Mouse (Mus musculus) c-Kit-positive CD71-negative TER-119-negative erythroid progenitor cells, embryonic 14.5 days (primary cell): Measurements from ENCODE around the gene Nln.

Experiments
- DNase-seq: peaks from one replicate; pipeline ENCODE4 v3.0.0-alpha.2; 2013; ENCODE audit warnings: low read depth

The Nln gene

DNA sequence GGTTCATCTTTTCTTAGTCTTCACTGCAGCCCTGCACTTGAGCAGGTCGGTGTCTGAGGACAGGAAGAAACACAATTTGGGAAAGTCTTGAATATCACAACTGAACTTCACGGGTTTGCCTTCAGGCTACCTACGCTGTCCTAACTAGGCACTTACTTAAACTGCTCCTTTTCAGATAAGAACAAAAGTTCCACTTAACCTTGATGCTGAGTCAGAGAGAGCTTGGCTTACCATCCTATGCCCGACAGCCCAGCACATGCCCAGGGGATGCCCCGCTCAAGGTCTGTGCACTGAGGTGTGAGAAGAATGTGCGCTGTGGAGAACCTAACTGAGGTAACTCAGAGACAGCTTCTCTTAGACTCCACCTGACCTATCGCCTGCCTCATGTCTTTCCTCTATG lies 67.9 kb downstream of the Nln start:
- no peak for DNase-seq

DNA sequence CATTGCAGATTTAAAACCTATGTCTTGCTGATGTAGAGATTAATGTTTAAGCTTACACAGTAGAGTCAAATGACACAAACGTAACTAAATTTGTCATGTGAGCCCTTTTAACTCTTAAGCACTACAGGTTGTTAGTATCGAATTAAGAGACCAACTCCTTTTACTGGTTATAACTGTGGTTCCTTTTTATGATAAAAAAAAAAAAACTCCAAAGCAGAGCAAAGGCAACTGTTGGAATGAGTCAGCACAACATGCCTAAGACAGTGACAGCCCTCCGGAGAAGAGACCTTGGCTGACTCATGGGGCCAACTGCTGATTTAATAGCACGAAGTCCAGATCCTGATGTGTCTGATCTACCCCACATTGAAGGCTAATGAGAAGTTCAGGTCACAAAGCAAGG lies 68.5 kb downstream of the Nln start:
- peak; percentile 49 for DNase-seq

GRCm38 (mm10) chr13:104039861-104040260 lies 69.6 kb downstream of the Nln start:
- no peak for DNase-seq

GRCm38 (mm10) chr13:104038891-104039290 lies 70.5 kb downstream of the Nln start:
- no peak for DNase-seq

GRCm38 (mm10) chr13:104038358-104038757 lies 71.1 kb downstream of the Nln start:
- DNase-seq: no peak

DNA sequence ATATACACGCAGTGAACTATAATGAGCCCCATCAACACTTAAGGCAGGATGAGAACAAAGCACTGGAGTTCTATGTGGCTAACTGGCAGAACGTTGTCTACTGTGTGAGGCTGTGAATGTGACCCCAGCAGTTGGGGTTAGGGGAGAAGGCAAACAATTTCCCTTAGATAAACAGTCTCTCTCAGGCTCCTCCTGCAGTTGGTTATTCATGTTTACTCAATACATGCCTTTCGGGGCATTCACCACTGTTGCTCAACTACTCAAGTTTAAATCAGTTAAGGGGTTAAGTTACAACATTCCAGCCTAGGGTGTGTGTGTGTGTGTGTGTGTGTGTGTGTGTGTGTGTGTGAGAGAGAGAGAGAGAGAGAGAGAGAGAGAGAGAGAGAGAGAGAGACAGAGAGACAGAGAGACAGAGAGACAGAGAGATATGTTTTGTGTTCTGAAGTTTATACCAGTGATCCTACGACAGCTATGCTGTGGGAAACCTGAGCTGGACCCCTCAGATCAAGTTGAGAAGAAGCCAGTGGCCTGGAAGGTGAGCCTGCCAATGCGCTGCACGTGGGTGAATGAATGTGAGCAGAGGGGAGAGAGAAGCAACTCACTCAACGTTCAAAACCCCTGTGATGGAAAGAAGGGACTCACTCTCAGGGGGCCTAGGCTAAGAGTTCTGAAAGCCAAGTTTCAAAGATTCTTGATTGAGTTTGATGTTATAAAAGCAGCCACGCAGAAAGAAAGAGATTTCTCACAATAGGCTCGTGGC lies 71.7 kb downstream of the Nln start:
- no peak for DNase-seq

DNA sequence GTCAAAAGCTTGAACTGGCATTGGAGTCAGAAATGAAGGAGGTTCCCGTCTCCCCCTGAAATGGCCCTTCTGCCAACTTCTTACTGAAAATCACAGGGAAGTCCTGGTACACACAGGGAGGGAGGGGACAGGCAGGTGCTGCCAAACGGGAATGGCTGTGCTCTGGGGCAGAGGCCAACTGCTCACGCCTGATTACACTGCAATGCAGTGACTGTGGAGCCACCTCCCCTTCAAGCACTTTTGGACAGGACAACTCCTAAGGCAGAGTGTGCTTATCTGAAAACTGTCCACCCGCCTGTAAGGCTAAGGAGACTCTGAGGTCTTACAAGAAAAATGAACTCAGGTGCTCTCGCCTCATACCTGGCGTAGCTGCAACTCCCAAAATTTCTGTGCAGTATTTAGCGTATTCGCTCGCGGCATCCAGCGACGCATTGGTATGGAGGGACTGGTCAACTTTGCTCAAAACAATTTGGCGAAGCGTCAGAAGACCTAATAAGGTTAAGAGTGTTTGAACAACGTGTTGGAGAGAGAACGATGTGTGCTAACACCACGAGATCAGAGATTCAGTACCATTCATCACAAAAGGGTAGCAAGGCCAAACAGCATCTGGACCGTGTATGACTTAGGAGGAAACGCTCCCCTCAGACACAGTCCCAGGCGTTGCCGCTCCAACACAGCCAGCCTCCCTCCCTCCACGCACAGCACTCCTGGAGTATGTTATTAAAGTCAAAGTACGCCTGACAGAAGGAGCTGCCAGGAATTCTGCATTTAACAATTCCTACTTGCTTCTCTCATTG lies 72.7 kb downstream of the Nln start:
- DNase-seq: no peak

GRCm38 (mm10) chr13:104035651-104036050 lies 73.8 kb downstream of the Nln start:
- DNase-seq: no peak

DNA sequence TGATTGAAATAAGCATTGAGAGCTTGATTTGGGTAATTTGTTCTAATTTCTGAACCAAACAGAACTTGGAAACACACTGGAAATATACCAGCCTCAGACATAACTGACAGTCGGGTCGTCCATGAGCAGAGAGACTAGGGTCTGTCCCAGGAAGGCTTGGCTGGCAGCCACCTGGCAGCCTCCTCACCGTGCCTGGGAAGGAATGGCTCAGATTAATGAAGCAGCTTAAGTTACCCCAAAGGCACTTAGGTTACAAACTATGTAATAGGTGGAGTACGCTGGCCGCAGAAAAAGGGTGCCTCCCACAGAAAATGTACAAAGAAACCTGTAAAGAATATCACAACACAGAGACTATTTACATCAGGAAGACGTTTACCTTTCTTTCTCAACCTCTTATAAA lies 74.6 kb downstream of the Nln start:
- DNase-seq: no peak

DNA sequence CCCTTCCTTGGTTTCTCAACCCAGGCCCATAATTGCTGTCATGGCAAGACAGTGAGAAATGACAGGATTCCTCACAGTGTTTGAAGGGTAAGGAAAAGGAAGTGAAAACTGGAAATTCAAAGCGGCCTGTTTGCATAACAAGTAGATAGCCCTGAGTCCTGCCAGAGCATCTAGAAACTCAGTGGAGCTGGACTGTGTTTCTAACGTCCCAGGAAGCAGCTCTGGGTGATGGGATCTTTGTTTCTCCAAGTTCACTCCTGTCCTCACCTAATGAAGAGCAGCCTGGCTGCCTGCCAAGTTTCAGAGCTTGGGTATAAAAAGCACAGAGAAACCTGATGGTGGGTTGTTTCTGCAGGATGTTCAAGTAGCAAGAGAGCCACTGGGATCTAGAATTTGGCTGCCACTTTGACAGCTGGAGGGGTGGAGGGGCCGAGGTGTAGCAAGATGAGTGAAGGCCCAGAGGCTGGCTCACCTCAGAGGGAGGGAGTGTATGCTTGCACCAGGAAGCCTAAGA lies 76.7 kb downstream of the Nln start:
- DNase-seq: no peak

DNA sequence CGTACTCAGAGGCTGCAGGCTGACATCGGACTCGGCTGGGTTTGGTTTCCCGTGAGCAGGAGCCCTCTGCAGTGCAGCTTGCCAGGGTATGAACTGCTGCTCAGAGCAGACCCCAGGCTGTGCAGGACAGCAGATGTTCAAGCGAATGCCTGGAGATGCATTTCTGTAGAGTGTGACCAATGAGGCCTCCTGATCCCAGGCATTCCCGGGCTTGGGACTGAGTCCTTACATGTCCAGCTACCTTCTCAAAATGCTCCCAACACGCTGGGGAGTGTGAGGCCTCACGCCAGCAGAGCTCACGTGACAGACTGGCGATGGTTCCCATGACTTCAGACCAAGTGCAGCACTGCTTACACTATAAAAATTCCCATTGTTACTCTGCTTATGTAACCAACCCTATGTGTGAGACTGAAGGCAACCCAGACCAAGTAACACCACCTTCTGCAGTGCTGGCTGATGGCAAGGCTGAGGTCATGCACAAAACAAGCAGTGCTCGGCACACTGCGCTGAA lies 77.5 kb downstream of the Nln start:
- DNase-seq: no peak

DNA sequence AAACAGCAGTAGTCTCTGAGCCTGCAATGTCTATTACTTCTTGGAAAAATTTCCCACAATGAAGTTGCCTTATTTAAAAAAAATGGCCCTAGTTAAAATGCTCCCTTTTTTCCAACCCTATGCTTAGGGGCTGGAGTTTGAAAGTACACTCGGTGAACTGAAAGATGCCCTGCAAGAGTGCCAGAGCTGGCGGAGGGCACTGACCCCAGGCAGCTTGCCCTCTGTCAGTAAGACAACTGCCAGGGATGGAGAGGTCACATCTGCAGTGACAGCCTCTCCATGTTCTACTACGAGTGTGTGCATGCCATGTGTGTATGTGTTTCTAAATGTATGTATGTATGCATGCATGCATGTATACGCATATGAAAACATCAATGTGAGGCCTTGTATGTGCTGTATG lies 78.5 kb downstream of the Nln start:
- no peak for DNase-seq

- no peak for DNase-seq
These were observed 79.9 kb downstream of the Nln start for GRCm38 (mm10) chr13:104029511-104029910.

GRCm38 (mm10) chr13:104029089-104029488 lies 80.3 kb downstream of the Nln start:
- no peak for DNase-seq

GRCm38 (mm10) chr13:104026525-104026924 lies 82.9 kb downstream of the Nln start:
- DNase-seq: no peak

DNA sequence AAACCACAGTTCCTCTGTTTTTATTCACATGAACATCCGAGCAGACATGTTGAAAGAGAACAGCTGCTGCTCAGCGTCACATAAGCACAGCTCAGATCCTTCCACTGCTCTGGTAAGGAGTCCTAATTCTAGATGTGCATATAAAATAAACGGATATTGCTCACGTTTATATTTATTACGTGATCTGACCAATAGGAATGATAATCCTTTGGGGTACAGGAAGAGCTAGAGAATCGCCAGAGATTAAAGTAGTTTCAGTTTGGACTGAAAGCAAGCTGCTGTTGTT lies 83.8 kb downstream of the Nln start:
- no peak for DNase-seq

GRCm38 (mm10) chr13:104024856-104025709 lies 84.3 kb downstream of the Nln start:
- no peak for DNase-seq

DNA sequence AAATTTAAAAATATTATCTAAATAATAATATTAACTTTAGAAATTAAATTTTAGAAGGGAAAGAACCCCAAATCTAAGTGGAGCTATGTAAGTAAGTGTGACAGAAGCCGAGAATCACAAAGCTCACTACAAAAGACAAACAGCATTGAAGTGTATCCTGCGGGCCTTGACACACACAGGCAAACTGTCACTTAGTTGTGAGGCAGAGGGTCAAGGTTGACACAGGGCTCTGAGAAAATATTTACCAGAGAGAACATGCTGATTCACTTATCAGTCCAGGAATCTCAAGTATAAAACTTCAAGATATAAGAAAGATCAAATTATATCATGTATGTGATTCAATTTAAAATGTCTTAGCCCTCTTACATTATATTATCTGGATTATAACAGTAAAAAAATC lies 85.1 kb downstream of the Nln start:
- DNase-seq: no peak

DNA sequence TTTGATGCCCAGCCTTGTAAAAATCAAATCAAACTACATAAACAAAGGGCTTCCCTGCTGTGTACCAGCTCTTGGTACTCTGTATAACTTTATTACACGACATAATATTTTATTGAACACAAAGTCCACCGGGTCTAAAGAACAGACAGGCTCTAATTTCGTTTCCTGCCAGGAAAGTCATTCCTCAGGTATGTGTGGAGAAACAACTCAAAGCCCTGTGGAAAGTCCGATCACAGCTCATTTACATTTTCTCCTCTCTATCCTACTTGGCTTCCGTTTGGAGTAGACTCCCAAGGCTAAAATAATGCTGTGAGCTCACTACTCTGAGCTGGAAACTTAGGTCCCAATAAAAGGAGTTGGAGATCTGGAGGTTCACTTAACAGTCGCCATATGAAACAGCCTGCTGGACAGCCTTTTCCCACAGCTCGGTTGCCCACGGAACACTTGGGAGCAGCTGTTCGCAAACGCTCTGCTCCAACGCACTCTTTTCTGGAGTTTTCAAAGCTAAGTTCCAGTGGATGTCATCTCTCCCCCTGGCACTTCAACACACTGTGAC lies 86.0 kb downstream of the Nln start:
- DNase-seq: no peak

DNA sequence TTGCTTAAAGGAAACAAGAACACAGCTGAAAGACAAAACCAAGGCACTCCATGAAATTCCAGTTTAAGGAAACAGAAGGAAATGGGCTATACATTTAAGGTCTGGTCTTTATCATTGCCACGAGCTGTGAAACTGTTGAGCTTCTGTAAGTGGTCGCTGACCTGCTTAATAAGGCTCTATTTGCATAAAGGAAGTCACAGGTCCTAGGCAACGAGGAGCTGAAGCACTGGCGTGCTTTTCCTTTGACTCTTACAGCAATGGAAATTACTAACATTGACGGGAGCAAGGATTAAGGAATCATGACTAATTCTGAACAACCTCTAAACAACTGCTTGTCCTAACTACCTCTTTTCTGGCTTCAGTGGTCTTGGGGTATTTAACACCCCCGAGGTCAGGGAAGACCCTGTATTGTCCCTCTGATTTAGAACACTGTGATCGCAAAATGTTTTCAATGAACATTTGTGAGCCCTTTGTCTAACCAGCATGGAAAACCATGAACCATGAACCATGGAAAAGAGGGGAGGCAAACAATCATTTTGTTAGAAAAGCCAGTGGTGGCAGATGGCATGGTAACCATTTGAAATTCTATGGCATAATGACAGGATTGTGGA lies 90.8 kb downstream of the Nln start:
- no peak for DNase-seq

DNA sequence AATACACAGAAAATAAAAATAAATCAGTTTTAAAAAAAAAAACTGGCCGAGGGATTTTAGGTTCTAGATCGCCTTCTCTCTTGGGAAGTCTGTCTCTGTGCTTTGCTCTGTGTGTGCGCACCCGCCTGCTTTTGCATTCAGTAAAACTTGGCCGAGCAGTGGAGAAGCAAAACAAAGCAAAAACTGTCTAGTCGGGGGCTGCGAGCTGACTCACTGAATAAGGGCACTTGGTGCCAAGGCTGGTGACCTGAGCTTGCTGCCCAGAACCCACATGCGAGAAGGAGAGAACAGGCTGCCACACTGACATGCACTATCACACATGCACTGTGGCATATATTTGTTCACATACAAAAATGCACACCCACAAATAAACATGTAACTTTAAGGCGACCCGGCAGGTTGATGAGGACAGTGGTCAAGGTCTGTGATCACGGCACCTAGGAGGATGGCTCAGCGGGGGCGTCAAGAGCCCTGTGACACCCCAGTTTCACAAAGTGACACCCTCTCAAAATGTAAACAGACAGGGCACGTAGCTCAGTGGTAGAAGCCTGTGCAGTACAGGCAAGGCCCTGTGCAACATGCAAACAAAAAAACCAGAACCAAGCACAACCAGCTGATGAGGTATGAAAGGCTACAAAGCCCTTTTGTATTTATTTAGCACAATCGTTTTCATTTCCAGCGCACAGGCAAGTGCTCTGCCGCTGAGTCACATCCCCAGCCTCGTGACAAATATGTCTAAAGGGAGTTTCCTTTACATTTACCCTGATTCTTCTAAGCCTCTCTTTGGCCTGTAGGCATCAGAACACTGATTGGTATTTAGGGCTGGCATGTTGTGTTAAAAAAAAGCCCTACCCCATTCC lies 93.9 kb downstream of the Nln start:
- DNase-seq: no peak
